Mouse (Mus musculus) lung, postnatal 0 days (tissue): ENCODE results near the gene Kcmf1. TPM values are rescaled to one million over a fixed set of nuclear protein-coding genes. Genes with fewer than 3 reads are reported as not detected.

Experiments
- ATAC-seq: fragments of 200-750 bp; cut with Nextera tagmentation; 2 replicates; pipeline ENCODE4 v1.8.0; 2017; ENCODE audit warnings: moderate library complexity
- DNase-seq: peaks from one replicate; pipeline ENCODE4 v3.0.0-alpha.2; 2016; ENCODE audit warnings: low spot score
- H3K27ac ChIP-seq: fragments of 300-500 bp; sonication (generic); 2 replicates; pipeline ENCODE4 v1.5.1; 2014; ENCODE audit warnings: antibody characterized with exemption, mild to moderate bottlenecking, low read length, mixed read lengths
- H3K27me3 ChIP-seq: fragments of 300-500 bp; sonication (generic); replicated peaks from 2 replicates; pipeline ENCODE4 v1.6.1; 2014; ENCODE audit warnings: low read length, mixed read lengths; ENCODE audit not compliant: insufficient read depth
- H3K36me3 ChIP-seq: fragments of 300-500 bp; sonication (generic); 2 replicates; pipeline ENCODE4 v1.6.1; 2014; ENCODE audit warnings: low read length, mixed read lengths; ENCODE audit not compliant: insufficient read depth
- H3K4me1 ChIP-seq: fragments of 300-500 bp; sonication (generic); 2 replicates; pipeline ENCODE4 v1.6.1; 2014; ENCODE audit warnings: antibody characterized with exemption, low read depth, low read length, mixed read lengths; ENCODE audit not compliant: insufficient read depth
- H3K4me2 ChIP-seq: fragments of 300-500 bp; sonication (generic); replicated peaks from 2 replicates; pipeline ENCODE4 v1.6.1; 2014; ENCODE audit warnings: low read depth, mild to moderate bottlenecking, low read length, moderate library complexity, mixed read lengths
- H3K4me3 ChIP-seq: fragments of 300-500 bp; sonication (generic); 2 replicates; pipeline ENCODE4 v1.5.1; 2014; ENCODE audit warnings: low read depth, low read length
- H3K9ac ChIP-seq: fragments of 300-500 bp; sonication (generic); replicated peaks from 2 replicates; pipeline ENCODE4 v1.6.1; 2014; ENCODE audit warnings: low read depth, mild to moderate bottlenecking
- H3K9me3 ChIP-seq: fragments of 300-500 bp; sonication (generic); 2 replicates; pipeline ENCODE4 v1.6.1; 2016; ENCODE audit warnings: low read length, mixed read lengths
- CTCF ChIP-seq: IDR thresholded peaks from 2 replicates; pipeline ENCODE4 v1.5.1; 2016; ENCODE audit warnings: antibody characterized with exemption, mild to moderate bottlenecking
- EP300 ChIP-seq: IDR thresholded peaks from 2 replicates; pipeline ENCODE4 v1.6.1; 2016; ENCODE audit warnings: antibody characterized with exemption, mild to moderate bottlenecking, control low read depth
- WGBS: fragments of 180-500 bp; shearing (Covaris S2); extraction: QIAGEN DNeasy Blood & Tissue Kit; methylation state at CpG from one replicate; pipeline ENCODE4 v1.1.7; 2014; 5-methylcytosine and 5-hydroxymethylcytosine counted together
- polyA plus RNA-seq: library from polyadenylated mRNA; unstranded; fragments of >200 nt; fragmentation: Nextera tagmentation; extraction: Ambion mirVana; gene quantifications from 2 replicates; pipeline ENCODE4 v1.2.1, GENCODE M21; 2015

Gene Kcmf1
- polyA plus RNA-seq, 1 experiment from 2014 or later, result 43.0 TPM

DNA sequence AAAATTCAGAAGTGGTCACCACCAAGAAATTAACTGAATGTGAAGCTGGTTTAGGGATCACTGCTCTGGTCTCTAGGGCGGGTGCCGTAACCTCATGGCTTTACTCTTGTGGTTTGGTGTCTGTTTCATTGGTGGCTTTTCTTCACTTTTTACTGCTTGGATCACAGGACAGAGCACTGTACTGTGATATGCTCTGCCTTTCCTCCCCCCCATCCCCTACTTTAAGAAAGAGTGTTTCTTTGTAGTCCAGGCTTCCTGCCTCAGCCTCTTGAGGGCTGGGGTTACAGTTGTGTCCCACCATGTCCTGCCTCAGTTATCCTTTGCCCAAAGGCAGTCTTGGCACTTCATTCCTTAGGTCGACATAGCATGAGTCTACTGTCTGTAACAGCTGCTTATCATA is 37.7 kb upstream of the Kcmf1 start:
- H3K36me3 ChIP-seq, result no peaks in the 10 kb centered on the region
- no peak overlapping the region for H3K27ac ChIP-seq
- H3K4me2 ChIP-seq, result no peak overlapping the region
- no peaks in the 10 kb centered on the region for H3K4me1 ChIP-seq
- no peaks in the 10 kb centered on the region for H3K27me3 ChIP-seq
- WGBS, result 65% methylated on average over 3 of the region's 3 CpGs
- DNase-seq (no peak), ATAC-seq (no peak)
- TF ChIP-seq CTCF (no peak), EP300 (no peak)
- no peaks in the 10 kb centered on the region for H3K9me3 ChIP-seq
- H3K4me3 ChIP-seq, result no peak overlapping the region
- no peak overlapping the region for H3K9ac ChIP-seq

DNA sequence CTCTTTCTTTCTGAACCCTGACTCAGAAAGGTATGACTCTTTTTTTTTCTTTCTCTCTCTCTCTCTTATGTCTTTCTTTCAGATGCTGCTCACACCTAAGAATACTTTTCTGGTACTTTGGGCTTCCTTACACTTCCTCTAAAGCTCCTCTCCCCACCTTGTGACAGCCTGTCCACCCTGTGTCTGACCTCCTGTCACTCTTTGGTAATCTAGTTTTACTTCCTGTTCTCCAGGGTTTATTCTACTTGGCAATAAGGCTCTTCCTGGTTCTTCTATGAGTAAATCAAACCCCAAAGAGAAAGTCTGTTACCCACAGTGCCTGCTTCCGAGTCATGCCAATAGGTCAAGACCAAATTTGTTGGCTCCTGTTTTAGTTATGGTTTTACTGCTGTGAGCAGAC is 33.2 kb upstream of the Kcmf1 start:
- ATAC-seq (no peak), DNase-seq (peak; percentile 27)
- no peaks in the 10 kb centered on the region for H3K36me3 ChIP-seq
- H3K27me3 ChIP-seq, result no peaks in the 10 kb centered on the region
- 89% methylated on average over 1 of the region's 1 CpGs for WGBS
- H3K9me3 ChIP-seq, result no peaks in the 10 kb centered on the region
- no peak overlapping the region for H3K9ac ChIP-seq
- H3K4me1 ChIP-seq, result no peaks in the 10 kb centered on the region
- TF ChIP-seq CTCF, result no peak
- no peak for TF ChIP-seq EP300
- H3K27ac ChIP-seq, result no peak overlapping the region
- H3K4me3 ChIP-seq, result no peak overlapping the region
- no peak overlapping the region for H3K4me2 ChIP-seq

- H3K27me3 ChIP-seq, result no peaks in the 10 kb centered on the region
- no peak overlapping the region for H3K27ac ChIP-seq
- TF ChIP-seq EP300, result no peak
- no peak for TF ChIP-seq CTCF
- no peaks in the 10 kb centered on the region for H3K9me3 ChIP-seq
- H3K4me1 ChIP-seq, result peaks cover 5% of the 10 kb centered on the region; the same call in 1 of the 2 replicates
- H3K4me2 ChIP-seq, result no peak overlapping the region
- H3K9ac ChIP-seq, result no peak overlapping the region
- no peak overlapping the region for H3K4me3 ChIP-seq
- no peak for ATAC-seq
- no peaks in the 10 kb centered on the region for H3K36me3 ChIP-seq
- WGBS, result 77% methylated on average over 3 of the region's 3 CpGs
- no peak for DNase-seq
Measured at GRCm38 (mm10) chr6:72931533-72931932, 31.8 kb upstream of the Kcmf1 start.

- peak; percentile 18 for DNase-seq
- Histone ChIP-seq H3K9ac (no peak overlapping the region), H3K36me3 (no peaks in the 10 kb centered on the region), H3K27ac (no peak overlapping the region), H3K9me3 (no peaks in the 10 kb centered on the region), H3K27me3 (no peaks in the 10 kb centered on the region), H3K4me3 (no peak overlapping the region), H3K4me1 (peaks cover 5% of the 10 kb centered on the region; the same call in 1 of the 2 replicates), H3K4me2 (no peak overlapping the region)
- no peak for ATAC-seq
- WGBS, result 86% methylated on average over 4 of the region's 4 CpGs
- TF ChIP-seq CTCF (no peak), EP300 (no peak)
Measured at GRCm38 (mm10) chr6:72929795-72930398, 30.1 kb upstream of the Kcmf1 start.

DNA sequence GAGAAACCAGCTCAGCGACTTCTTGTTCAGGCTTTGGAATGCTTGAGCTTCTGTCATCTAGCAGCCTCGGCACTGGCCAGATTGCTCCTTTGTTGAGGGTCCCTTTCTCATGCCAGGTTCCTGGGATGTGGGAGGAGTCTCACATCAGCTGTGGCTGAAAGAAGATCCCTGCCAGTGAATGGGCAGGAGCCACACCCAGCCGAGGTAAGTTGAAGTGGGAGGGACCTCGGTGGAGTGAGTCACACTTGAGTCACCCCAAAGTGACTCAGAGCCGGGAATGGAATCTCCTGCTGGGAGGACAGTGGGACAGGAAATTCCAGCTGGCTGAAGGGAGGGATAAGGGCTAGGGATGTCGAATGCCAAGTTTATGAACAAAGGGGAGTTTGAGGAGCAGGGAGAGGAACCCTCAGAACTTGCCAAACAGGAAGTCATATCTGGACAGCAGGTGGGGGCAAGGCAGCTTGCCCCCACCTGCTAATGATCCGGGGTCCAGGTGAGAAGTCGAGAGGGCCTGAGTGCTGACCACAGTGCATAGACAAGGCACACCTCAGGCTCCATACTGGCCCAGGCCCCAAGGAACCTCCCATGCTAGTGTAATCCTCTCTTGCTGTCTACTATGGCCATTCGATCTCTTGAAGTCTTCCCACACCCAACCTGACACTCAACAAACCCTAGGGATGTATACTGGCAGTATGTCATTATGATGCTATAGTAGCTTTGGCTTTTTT is 27.1 kb upstream of the Kcmf1 start:
- peak; percentile 97 for DNase-seq
- H3K9me3 ChIP-seq, result no peaks in the 10 kb centered on the region
- H3K4me1 ChIP-seq, result peaks cover 5% of the 10 kb centered on the region; the same call in 1 of the 2 replicates
- no peaks in the 10 kb centered on the region for H3K27me3 ChIP-seq
- H3K27ac ChIP-seq, result peak overlapping the region; percentile 70
- no peak overlapping the region for H3K9ac ChIP-seq
- TF ChIP-seq EP300 (peak; percentile 96), CTCF (no peak)
- peak; percentile 98 for ATAC-seq
- H3K4me2 ChIP-seq, result no peak overlapping the region
- WGBS, result 8% methylated on average over 9 of the region's 9 CpGs
- no peaks in the 10 kb centered on the region for H3K36me3 ChIP-seq
- H3K4me3 ChIP-seq, result no peak overlapping the region

DNA sequence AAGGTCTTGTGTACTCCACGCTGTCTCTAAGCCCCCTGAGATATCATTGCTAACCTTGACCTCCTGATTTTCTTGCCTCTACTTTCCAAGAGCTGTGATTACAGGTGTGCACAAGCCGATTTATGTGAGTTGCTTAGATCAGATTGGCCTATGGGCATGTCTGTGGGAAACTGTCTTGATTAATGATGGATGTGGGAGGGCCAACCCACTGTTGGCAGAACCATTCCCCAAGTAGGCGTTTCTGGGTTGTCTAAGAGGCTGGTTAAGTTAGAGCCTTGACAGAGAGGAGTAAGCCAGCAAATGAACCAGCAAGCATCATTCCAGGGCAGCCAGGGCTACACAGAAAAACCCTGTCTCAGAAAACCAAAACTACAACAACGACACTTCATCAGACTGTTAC is 26.3 kb upstream of the Kcmf1 start:
- WGBS, result 60% methylated on average over 4 of the region's 4 CpGs
- TF ChIP-seq EP300, result no peak
- no peak for TF ChIP-seq CTCF
- H3K4me2 ChIP-seq, result no peak overlapping the region
- H3K27ac ChIP-seq, result peak overlapping the region; percentile 63
- peaks cover 5% of the 10 kb centered on the region; the same call in 1 of the 2 replicates for H3K4me1 ChIP-seq
- no peak for DNase-seq
- H3K9ac ChIP-seq, result no peak overlapping the region
- ATAC-seq, result peak; percentile 10; the same call in 1 of the 2 replicates
- no peaks in the 10 kb centered on the region for H3K36me3 ChIP-seq
- H3K4me3 ChIP-seq, result no peak overlapping the region
- no peaks in the 10 kb centered on the region for H3K27me3 ChIP-seq
- H3K9me3 ChIP-seq, result no peaks in the 10 kb centered on the region
